Mouse (Mus musculus) megakaryocyte-erythroid progenitor cell, adult 5-6 weeks (primary cell): ENCODE data around the gene Myo10. TPM values are rescaled to one million over a fixed set of nuclear protein-coding genes. Genes with fewer than 3 reads are reported as not detected.
A peak's percentile ranks its signal among the peaks of the same experiment; 100 is the strongest.

Experiments used
- ATAC-seq: replicated peaks from 2 replicates; pipeline ENCODE4 v1.8.0; 2016; ENCODE audit warnings: mild to moderate bottlenecking, inconsistent platforms; ENCODE audit not compliant: severe bottlenecking, poor library complexity, low FRiP score, low TSS enrichment
- total RNA-seq, 2 experiments: library from RNA; stranded (forward) in 1 of 2; stranded (reverse) in 1 of 2; fragments of 200-1000, 215-1000 nt in 1 of 2; fragments of >200 nt in 1 of 2; fragmentation: Nextera tagmentation in 1 of 2; gene quantifications; 2 replicates each; pipeline ENCODE4 v1.2.3; 2014 to 2017

Myo10 gene
- total RNA-seq, 2 experiments from 2014 or later, result 1.6 to 6.8 TPM

- no peak for ATAC-seq
These were observed 129.2 kb downstream of the Myo10 start for GRCm38 (mm10) chr15:25751510-25751909.

GRCm38 (mm10) chr15:25752597-25752996 lies 130.3 kb downstream of the Myo10 start:
- ATAC-seq, result no peak

DNA sequence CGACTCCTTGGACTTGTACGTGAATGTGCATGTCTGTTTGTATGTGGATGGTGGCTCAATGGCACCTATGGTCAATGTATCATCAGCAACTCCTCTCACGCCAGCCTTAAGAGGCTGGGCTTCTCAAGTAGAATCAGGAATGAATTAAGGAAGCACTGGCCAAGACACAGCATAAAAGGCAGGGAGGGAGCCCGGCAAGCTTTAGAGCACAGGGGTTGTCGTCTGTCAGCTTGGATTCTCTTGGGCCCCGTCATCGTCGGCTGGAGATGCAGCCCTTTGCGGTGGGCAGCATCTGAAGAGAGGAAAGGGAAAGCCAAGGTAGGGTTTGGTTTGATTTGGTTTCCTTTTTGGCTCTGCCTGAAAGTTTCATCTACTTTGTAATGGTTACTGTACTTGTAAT lies 130.7 kb downstream of the Myo10 start:
- no peak for ATAC-seq

DNA sequence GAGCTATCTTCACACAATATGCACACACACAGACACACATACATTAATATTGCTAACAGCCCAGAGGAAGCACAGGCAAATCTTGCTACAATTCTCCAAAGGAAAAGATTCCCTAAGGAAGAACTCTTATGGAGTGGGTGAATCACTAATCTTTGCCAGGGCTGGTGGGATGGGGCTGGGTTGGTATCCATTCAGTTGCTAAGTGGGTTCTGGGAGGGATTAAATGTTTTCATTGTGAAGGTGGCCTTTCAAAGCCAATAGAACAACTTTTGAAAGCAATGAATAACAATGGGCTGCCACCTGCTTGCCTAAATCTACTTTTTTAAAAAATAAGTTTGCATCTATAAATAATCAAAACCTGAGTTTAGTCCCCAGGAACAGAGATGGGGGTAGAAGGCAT lies 131.6 kb downstream of the Myo10 start:
- ATAC-seq, result no peak

DNA sequence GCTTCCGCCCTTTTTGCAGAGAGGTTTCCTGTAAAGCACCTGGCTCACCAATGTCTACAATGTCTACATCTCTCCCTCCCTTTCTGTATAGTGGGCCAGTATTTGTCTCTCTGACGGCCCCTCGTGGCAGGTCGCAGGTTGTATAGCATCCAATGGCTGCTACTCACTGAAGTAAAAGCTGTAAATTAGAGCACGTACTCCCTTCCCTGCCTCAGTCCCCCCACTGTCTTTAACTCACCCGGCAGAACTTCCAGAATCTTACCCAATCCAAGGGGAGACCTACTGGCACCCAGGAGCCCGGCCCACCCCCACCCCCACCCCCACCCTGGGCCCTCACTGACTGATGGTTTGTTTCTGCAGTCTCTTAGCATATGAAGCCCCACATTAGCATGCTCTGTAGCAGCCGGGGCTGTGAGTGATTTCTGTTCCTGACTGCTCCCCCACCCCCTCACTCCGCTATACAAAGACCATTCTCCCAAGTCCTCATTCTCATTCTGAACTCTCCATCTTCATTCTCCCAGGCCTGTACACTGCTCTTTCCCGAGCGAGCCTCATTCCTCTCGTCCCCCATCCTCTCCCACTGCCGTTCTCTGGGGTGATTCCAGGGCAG lies 132.1 kb downstream of the Myo10 start:
- no peak for ATAC-seq

GRCm38 (mm10) chr15:25755536-25755935 lies 133.2 kb downstream of the Myo10 start:
- no peak for ATAC-seq

- no peak for ATAC-seq
These were observed 133.7 kb downstream of the Myo10 start for GRCm38 (mm10) chr15:25756072-25756471.

GRCm38 (mm10) chr15:25758037-25758436 lies 135.7 kb downstream of the Myo10 start:
- ATAC-seq, result no peak

GRCm38 (mm10) chr15:25758500-25759086 lies 136.3 kb downstream of the Myo10 start:
- ATAC-seq, result no peak

- ATAC-seq, result no peak
These were observed 138.0 kb downstream of the Myo10 start for GRCm38 (mm10) chr15:25760304-25760703.

DNA sequence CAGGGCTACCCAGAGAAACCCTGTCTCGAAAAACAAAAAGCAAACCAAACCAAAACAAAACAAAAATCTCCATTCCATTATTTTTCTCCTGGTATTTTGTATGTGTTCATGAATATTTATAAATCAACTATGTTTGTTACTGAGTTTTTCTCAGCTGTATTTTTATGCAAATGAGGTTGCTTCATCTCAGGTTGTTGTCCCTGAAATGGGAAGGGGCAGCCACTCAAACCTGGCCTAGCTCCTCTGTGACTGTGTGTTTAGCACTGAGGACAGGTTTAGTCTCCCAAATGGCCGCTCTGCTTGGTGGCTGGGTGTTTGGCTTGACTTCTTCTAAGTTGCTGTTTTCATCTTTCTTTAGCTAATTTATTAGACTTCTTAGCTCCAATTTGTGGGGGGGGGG lies 138.7 kb downstream of the Myo10 start:
- no peak for ATAC-seq

GRCm38 (mm10) chr15:25761800-25762211 lies 139.5 kb downstream of the Myo10 start:
- ATAC-seq, result no peak

GRCm38 (mm10) chr15:25762306-25762705 lies 140.0 kb downstream of the Myo10 start:
- no peak for ATAC-seq

DNA sequence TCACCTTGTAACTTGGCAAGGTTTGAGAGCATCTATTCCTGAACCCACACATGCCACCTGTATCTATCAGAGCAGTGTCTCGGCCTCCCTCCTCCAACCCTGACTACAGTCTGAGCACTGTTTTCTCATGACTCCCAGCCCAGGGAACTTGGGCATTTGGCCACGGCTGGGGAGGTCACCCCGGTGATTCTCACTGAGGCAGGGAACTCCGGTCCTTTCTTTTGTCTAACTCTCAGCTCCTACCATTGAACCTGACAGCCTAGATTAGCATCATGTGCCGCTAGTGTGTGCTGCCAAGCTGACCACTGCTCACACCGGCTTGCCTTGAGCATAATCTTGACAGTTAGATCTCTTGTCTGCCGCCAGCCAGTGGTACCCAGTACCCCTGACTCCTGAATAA lies 140.8 kb downstream of the Myo10 start:
- ATAC-seq, result no peak

DNA sequence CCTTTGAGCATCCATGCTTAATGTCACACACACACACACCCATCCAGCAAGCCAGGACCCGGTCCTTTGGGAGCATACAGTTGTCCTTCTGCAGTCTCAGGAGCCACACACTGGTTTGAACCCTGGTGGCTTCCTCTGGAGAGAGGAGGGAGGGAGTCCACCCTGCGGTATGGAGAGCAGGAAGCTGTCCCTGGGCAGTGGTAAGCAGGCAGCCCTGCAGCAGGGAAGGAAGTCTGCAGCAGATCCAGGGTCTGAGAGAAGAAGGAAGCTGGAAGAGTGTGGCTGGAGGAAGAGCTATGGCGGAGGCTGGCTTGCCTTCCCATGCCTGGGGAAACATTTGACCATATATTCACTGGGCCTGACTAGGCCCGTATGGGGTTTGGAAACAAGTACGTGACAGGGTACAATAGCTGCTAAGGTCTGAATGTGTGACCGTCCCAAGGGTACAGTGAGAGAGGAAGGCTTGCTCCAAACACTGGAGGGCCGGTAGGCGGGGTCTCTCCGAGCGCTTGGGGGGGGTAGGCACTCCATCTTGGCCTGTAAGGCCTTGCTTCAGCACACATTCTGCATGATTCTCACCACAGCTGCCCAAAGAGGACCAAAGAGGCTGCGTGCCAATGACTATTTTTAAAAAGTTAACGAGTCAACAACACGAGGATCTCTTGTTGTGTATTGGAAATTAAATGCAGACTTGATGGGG lies 142.5 kb downstream of the Myo10 start:
- ATAC-seq, result no peak

- ATAC-seq, result no peak
These were observed 145.5 kb downstream of the Myo10 start for GRCm38 (mm10) chr15:25767777-25768176.

GRCm38 (mm10) chr15:25769524-25770255 lies 147.4 kb downstream of the Myo10 start:
- no peak for ATAC-seq

GRCm38 (mm10) chr15:25771782-25772181 lies 149.5 kb downstream of the Myo10 start:
- no peak for ATAC-seq

DNA sequence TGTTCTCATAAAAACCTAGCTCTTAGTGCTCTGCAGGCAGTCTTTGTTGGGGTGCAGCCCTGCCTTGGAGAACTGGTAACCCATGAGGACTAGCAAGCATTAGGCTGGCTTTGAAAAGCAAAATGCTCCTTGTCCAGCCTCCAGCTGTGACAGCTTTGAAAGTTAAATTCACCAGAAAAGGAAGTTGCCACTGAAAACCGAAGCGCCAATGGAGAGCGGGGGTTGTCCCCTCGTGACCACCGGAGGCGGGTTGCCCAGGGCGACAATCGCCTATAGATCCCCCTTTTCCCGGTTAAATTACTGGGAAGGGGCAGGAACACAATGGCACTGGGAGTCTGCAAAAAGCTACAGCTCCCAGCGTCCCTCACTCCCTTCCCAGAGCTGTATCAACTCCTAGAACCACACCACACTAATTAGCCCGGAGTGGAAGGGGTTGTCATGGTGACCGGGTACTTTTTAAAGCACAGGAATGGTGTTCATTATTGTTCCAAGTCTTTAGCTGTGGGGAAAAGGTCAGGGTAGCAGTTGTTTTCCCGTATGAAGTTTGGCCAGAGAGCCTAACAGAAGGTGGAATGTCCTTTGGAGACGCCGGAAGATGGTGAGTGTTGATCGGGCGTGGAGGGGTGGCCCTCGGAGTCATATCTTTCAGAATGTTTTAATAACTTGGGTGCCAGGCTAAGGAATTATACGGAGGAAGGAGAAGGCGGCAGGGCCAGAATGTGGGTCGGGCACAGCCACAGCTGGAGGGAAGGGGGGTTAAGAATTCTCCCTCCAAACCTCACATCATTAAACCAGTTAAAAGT lies 151.6 kb downstream of the Myo10 start:
- peak; percentile 61; the same call in 1 of the 2 replicates for ATAC-seq
